8 mouse cellular contexts compared by ENCODE assay signal in the genomic region with DNA sequence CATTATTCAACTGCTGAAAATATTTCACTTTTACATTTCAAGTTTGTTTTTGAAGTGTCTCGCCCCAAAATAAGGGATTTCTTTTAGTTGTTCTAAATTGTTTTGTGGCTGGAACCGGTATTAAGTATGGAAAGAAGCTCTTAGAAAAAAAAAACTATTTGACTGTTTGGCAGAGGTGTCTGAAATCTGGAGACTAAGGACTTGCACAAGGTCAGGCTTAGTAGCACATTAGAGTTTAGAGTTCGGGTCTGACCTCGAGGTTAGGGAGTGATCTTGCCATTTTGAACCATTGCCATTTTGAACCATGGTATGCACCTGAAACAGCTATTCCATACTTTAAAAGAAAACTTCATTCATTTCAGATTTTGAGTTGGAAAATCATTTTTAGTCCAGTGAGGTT. TPM values are rescaled to one million over a fixed set of nuclear protein-coding genes. Genes with fewer than 3 reads are reported as not detected.
DNase-seq lines count a peak whose midpoint lies in the region; ATAC-seq and TF ChIP-seq lines count a peak whose summit lies in the region.

No protein-coding gene starts in this region.

- intact Hi-C loops in heart, postnatal 25 days (cut with DNase I), result loop anchor here (2.0 to 10.0 kb wide), 4 partner anchors 126 to 291 kb away; a partner anchor contains a TSS

- peaks cover 0 to 6% of the 10 kb centered on the region in 2 experiments; a peak in 1 of 4 replicates for H3K4me1 ChIP-seq in ES-E14 (ENCODE audit: control insufficient read depth in 2 of 2, insufficient read depth in 2 of 2, low read length in 2 of 2, poor library complexity in 1 of 2)
- H3K4me1 ChIP-seq in forebrain, embryonic 15.5 days, result peaks cover 36% of the 10 kb centered on the region
- H3K4me1 ChIP-seq in liver, embryonic 11.5 days (replicated peaks; ENCODE audit: control insufficient read depth, insufficient read depth, low read length), result peaks cover 6% of the 10 kb centered on the region

- H3K27ac ChIP-seq in ES-E14 (ENCODE audit: insufficient read depth, low read depth, low read length, poor library complexity, severe bottlenecking), result no peak overlapping the region
- H3K27ac ChIP-seq in forebrain, embryonic 15.5 days (replicated peaks), result peak overlapping the region; percentile 49; the same call in 1 of the 2 replicates
- H3K27ac ChIP-seq in liver, embryonic 11.5 days (ENCODE audit: low read depth, low read length), result peak overlapping the region; percentile 43; the same call in 1 of the 2 replicates

- peak; percentile 8 for DNase-seq in heart, adult 8-10 months (ENCODE audit: low spot score)
- DNase-seq in heart, postnatal 25 days (ENCODE audit: low spot score), result no peak
- no peak for DNase-seq in ES-E14 (ENCODE audit: low read depth, low spot score)
- no peak for DNase-seq in liver, embryonic 11.5 days (ENCODE audit: low spot score)
- no peak for DNase-seq in right cerebral cortex, postnatal 14 days
- no peak for DNase-seq in right cerebral cortex, postnatal 10 days (ENCODE audit: low spot score in 2 of 2)
- no peak for DNase-seq in ovary, postnatal 10 days (ENCODE audit: low spot score)

- H3K27me3 ChIP-seq in forebrain, embryonic 15.5 days, result no peaks in the 10 kb centered on the region
- no peaks in the 10 kb centered on the region for H3K27me3 ChIP-seq in liver, embryonic 11.5 days (replicated peaks; ENCODE audit: control insufficient read depth, insufficient read depth, low read length)

- under 1% methylated on average over 4 of the region's 4 CpGs for WGBS in forebrain, embryonic 15.5 days
- 0% methylated on average over 4 of the region's 4 CpGs for whole genome bisulfite sequencing in liver, embryonic 11.5 days

- peak overlapping the region; percentile 60; the same call in 1 of the 2 replicates for H3K9ac ChIP-seq in ES-E14 (ENCODE audit: insufficient read depth, low read depth, low read length, poor library complexity, severe bottlenecking)
- peak overlapping the region; percentile 58 for H3K9ac ChIP-seq in forebrain, embryonic 15.5 days (replicated peaks)
- peak overlapping the region; percentile 68 for H3K9ac ChIP-seq in liver, embryonic 11.5 days (ENCODE audit: low read depth, low read length)

- no peaks in the 10 kb centered on the region for H3K9me3 ChIP-seq in ES-E14 (ENCODE audit: control insufficient read depth, insufficient read depth, low read depth, low read length)
- H3K9me3 ChIP-seq in forebrain, embryonic 15.5 days, result no peaks in the 10 kb centered on the region
- H3K9me3 ChIP-seq in liver, embryonic 11.5 days (ENCODE audit: control insufficient read depth, low read length), result no peaks in the 10 kb centered on the region

- peak overlapping the region; percentile 63 for H3K4me2 ChIP-seq in forebrain, embryonic 15.5 days (replicated peaks)
- H3K4me2 ChIP-seq in liver, embryonic 11.5 days, result peak overlapping the region; percentile 84

- in situ Hi-C loops in ES-E14 (cut with MboI; ENCODE audit: low sequenced_read_pairs in 2 of 2, unreplicated experiment in 2 of 2), result no loop called here

- H3K4me3 ChIP-seq in ES-E14 (ENCODE audit: insufficient read depth in 1 of 2, low read depth in 1 of 2, low read length in 2 of 2, poor library complexity in 1 of 2, severe bottlenecking in 1 of 2), result peak overlapping the region; percentile 53 to 83
- H3K4me3 ChIP-seq in forebrain, embryonic 15.5 days, result peak overlapping the region; percentile 67
- H3K4me3 ChIP-seq in liver, embryonic 11.5 days (ENCODE audit: low read depth, low read length), result peak overlapping the region; percentile 95

- no peaks in the 10 kb centered on the region; the same call in 1 of the 2 replicates for H3K36me3 ChIP-seq in ES-E14 (ENCODE audit: control insufficient read depth, insufficient read depth, low read length, poor library complexity, severe bottlenecking)
- peaks cover 15% of the 10 kb centered on the region for H3K36me3 ChIP-seq in forebrain, embryonic 15.5 days
- peaks cover 4% of the 10 kb centered on the region; the same call in 1 of the 2 replicates for H3K36me3 ChIP-seq in liver, embryonic 11.5 days (ENCODE audit: control insufficient read depth, insufficient read depth, low read length)

- ATAC-seq in forebrain, embryonic 15.5 days (replicated peaks), result no peak
- no peak for ATAC-seq in liver, embryonic 11.5 days (replicated peaks; ENCODE audit: low FRiP score)

TF ChIP-seq in ES-E14, 5 proteins besides CTCF, POLR2A, EP300 and RAD21:
- TF ChIP-seq MAFK (IDR thresholded peaks at IDR 0.05; ENCODE audit: insufficient read depth, low read depth, low read length) (no peak), ZC3H11A (IDR thresholded peaks at IDR 0.05; ENCODE audit: borderline replicate concordance, low read depth, low read length) (no peak), ZNF384 (IDR thresholded peaks at IDR 0.05; ENCODE audit: low read depth, low read length) (no peak), HCFC1 (IDR thresholded peaks at IDR 0.05; ENCODE audit: borderline replicate concordance, insufficient read depth, low read length) (no peak), CHD2 (IDR thresholded peaks at IDR 0.05; ENCODE audit: low read depth, low read length) (no peak)

RNA-seq across cellular contexts. Expression of a gene that starts 1.4 kb away (rescaled TPM):
- 100 to 1,000 TPM; 106 to 135 (median 128) TPM for total RNA-seq in heart, adult 8-10 months (2022)
- total RNA-seq in heart, postnatal 25 days (2021), result 100 to 1,000 TPM; 114 to 126 TPM
- total RNA-seq in ES-E14 (2012; rRNA removed), result 25.7 and 54.5 TPM in 2 replicates
- 153 and 164 TPM in 2 replicates for polyA plus RNA-seq in forebrain, embryonic 15.5 days (2015; fragmentation: Nextera tagmentation; extraction: Ambion mirVana)
- 61.4 and 67.7 TPM in 2 replicates for polyA plus RNA-seq in liver, embryonic 11.5 days (2014; fragmentation: Nextera tagmentation; extraction: Ambion mirVana)
